Mouse (Mus musculus): ENCODE measurements around the gene Olfr877.
A peak's percentile ranks its signal among the peaks of the same experiment; 100 is the strongest.

Gene Olfr877

GRCm38 (mm10) chr9:37853969-37854368, at the start of gene Olfr877:
TSS of gene Olfr877 (plus strand) at chr9:37854269.
- no peak for DNase-seq

DNA sequence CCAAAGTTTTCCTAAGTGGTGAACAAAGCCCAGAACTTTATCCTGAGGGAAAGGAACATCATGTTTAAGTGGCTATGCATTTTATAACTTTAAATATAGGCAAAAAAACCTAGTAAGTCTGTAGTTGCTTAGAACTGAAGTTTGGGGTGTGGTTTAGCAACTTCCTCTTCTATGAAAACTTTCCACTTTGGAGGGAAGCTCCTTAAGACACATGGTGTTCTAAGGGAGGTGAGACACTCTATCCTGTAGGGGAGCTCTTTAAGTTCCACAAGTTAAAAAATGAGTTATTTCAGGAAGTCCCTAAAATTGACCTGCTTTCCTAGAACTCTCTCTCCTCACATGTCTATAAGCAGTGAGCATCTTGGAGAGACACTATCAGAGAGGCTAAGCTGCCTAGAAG, 46.8 kb upstream of the Olfr877 start:
- DNase-seq: no peak

GRCm38 (mm10) chr9:37808456-37808855, 45.6 kb upstream of the Olfr877 start:
- DNase-seq: no peak

- DNase-seq: no peak
These were observed 45.1 kb upstream of the Olfr877 start for GRCm38 (mm10) chr9:37808976-37809375.

DNA sequence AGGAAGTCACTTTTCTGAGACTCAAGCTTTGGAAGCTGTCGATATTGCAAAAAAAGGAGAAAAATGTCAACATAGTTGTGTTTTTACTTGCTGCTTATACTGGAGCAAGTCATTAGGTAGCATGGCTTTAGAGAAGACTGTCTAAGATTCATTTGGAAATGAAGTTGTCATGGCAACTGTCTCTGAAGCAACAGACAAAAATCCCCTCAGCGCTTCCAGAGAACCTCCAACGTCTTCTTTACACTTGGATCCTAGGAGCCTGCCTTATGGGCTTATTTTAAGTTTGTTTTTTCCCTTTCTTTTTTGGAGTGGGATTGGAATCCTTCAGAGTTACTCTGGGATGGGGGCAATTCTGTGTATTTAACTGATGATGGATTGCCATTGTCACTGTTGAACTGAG, 39.4 kb upstream of the Olfr877 start:
- peak; percentile 62 for DNase-seq

GRCm38 (mm10) chr9:37829881-37830280, 24.2 kb upstream of the Olfr877 start:
- no peak for DNase-seq

- peak; percentile 30 for DNase-seq
These were observed 20.7 kb upstream of the Olfr877 start for GRCm38 (mm10) chr9:37833341-37833740.

DNA sequence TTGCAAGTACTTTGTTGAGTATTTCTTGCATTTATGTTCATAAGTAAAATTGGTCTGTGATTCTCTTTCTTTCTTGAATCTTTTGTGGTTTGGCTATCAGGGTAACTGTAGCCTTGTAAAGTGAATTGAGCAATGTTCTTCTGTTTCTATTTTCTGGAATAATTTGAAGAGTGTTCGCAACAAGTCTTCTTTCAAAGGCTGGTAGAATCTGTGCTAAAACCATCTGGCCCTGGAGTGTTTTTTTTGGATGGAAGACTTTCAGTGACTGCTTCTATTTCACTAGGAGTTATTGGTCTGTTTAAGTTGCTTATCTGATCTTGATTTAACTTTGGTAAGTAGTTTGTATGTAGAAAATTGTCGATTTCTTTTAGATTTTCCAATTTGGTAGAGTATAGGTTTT, 4.8 kb upstream of the Olfr877 start:
- no peak for DNase-seq

- peak; percentile 19 for DNase-seq
These were observed 9.3 kb downstream of the Olfr877 start for GRCm38 (mm10) chr9:37863325-37863724.

- no peak for DNase-seq
These were observed 16.2 kb downstream of the Olfr877 start for GRCm38 (mm10) chr9:37870246-37870645.

DNA sequence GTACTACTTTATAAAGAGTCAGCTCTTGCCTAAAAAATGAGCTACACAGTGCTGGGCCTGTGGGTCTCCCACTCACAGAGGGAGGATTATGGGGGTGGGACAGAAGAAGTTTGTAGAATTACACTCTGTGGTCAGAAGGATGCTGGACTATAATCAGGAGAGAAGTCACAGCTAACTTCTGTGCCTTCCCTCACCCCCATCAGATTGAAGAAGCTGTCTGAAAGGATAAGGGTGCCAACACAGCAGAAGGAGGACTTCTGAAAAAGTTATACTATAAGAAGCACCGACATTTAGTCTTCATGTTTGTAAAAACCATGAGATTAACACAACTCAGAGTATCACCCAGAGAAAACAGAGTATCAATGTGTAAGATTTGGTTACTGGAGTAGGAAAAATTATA, 17.0 kb downstream of the Olfr877 start:
- no peak for DNase-seq

- DNase-seq: no peak
These were observed 17.5 kb downstream of the Olfr877 start for GRCm38 (mm10) chr9:37871536-37871935.

DNA sequence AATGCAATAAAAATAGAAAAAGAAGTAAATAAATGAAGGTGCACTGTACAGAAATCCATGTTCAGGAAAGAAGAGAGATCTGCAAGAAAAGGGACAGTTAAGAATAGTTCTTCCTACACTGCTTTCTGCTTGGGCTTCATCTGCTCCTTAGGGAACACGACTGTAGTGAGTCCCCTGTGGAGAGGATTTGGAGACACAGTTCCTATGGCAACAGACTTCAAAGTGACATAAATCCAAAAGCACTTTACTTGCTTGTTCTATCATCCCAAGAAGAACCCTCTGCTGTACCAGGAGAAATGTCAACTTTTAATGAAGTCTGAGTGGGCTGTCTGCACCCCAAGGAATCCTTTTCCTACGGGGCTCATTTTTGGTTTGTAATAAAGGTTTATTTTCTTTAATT, 36.9 kb downstream of the Olfr877 start:
- peak; percentile 57 for DNase-seq

- no peak for DNase-seq
These were observed 42.6 kb downstream of the Olfr877 start, which contains the start of gene Olfr145 for GRCm38 (mm10) chr9:37896661-37897060. TSS of gene Olfr145 (plus strand) at chr9:37896724.

GRCm38 (mm10) chr9:37905555-37905954, 51.5 kb downstream of the Olfr877 start:
- peak; percentile 35 for DNase-seq

All from right cerebral cortex, adult 18-20 months (tissue).